Mouse (Mus musculus): ENCODE results near the gene Ltbp3.

Ltbp3 gene

DNA sequence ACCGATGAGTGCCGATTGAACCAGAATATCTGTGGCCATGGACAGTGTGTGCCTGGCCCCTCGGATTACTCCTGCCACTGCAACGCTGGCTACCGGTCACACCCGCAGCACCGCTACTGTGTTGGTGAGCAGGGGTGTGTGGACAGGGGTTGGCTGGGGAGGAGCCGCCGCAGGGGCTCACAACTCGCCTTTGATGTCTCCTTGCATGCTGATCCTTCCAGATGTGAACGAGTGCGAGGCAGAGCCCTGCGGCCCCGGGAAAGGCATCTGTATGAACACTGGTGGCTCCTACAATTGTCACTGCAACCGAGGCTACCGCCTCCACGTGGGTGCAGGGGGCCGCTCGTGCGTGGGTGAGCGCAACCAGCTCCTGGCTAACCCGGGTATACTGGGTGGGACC is 10.2 kb downstream of the Ltbp3 start:
- no peak for DNase-seq (ENCODE audit: low spot score in 2 of 2)

DNA sequence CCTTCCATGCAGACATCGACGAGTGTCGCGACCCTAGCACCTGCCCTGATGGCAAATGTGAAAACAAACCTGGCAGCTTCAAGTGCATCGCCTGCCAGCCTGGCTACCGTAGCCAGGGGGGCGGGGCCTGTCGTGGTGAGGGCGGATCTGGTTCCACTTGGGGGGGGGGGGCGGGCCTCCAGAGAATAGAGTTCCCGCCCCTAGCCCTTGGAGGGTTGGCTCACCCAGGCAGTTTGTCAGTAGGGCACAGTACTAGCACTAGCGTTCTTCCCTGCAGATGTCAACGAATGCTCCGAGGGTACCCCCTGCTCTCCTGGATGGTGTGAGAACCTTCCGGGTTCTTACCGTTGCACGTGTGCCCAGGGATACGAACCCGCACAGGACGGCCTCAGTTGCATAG is 11.0 kb downstream of the Ltbp3 start:
- DNase-seq (ENCODE audit: low spot score in 2 of 2) = no peak

DNA sequence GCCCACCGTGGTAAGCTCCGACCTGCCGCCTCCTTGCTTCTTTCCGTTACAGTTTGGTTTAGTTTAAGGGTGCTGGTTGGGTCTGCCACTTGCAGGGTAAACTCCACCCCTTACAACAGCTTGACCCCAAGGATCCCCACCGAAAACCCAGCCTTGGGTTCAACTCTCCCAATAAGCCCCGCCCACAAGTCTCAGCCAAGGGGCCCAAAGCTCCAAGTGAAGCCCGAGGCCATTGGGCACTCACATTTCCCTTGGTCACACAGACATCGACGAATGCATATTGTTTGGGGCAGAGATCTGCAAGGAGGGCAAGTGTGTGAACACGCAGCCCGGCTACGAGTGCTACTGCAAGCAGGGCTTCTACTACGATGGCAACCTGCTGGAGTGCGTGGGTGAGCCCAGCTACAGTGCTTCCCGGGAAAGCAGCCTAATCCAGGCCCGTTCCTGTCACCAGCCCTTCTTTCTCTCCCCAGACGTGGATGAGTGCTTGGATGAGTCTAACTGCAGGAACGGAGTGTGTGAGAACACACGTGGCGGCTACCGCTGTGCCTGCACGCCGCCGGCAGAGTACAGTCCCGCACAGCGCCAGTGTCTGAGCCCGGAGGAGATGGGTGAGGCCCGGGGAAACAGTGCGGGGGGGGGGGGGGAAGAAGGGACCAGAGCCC is 15.7 kb downstream of the Ltbp3 start:
- DNase-seq (ENCODE audit: low spot score in 2 of 2) = no peak

DNA sequence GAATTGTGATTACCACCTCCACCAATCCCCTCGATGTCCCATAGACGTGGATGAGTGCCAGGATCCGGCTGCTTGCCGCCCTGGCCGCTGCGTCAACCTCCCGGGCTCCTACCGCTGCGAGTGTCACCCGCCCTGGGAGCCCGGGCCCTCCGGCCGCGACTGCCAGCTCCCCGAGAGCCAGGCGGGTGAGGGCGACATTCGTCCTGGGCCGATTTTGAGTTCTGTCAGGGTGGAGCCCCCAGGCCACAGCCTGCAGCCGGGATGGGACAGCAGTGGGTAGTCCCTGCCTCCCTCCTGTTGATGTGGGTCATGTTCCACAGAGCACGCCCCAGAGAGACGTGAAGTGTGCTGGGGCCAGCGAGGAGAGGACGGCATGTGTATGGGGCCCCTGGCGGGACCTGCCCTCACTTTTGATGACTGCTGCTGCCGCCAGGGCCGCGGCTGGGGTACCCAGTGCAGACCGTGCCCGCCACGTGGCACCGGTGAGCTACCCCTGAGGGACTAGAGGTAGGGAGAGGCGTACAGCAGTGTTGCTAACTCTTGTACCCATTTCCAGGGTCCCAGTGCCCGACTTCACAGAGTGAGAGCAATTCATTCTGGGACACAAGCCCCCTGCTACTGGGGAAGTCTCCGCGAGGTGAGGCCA is 16.4 kb downstream of the Ltbp3 start:
- DNase-seq (ENCODE audit: low spot score in 2 of 2) = no peak

DNA sequence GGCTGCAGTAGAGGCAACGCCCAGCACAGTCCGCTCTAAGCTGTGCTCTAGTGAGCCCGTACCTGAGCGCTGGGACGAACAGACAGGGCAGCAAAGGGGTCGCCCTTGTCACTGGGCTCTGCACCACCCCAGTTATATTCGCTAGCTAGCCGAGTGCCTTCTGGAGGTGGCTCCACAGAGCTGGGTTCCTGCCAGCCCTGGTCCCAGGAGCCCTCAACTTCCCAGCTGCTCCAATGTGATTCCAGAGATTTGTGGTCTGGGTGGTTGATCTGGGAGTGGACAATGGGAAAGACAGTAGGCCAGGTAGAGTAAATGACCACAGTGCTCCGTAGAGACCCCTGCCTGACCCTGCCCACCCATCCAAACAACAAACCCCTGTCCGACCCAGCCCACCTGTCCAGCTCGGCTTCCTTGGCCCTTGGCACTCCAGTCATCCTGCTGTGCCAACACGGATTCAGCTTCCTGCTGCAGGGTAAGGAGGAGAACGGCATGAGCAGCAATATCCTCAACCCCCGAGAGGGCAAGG is 18.2 kb downstream of the Ltbp3 start:
- DNase-seq (ENCODE audit: low spot score in 2 of 2) = no peak

DNA sequence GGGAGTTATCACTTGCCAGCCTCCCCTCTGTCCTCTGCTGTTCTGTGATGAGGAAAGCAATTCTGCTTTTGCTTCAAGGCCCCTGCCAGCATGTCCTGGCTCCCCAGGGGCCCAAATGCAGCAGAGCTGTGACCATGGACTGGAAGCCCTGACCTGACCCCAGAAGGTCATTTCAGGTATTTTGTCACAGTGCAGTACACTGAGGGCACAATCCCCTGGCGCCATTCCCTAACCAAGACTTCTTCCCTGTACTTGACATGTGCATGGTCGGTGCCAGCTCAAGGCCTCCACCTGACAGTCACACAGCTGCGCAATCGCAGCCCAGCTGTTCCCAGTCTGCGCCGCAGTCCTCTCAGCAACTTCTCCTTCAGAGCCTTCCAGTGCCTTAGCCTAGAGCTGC is 22.5 kb downstream of the Ltbp3 start:
- no peak for DNase-seq (ENCODE audit: low spot score in 2 of 2)

DNA sequence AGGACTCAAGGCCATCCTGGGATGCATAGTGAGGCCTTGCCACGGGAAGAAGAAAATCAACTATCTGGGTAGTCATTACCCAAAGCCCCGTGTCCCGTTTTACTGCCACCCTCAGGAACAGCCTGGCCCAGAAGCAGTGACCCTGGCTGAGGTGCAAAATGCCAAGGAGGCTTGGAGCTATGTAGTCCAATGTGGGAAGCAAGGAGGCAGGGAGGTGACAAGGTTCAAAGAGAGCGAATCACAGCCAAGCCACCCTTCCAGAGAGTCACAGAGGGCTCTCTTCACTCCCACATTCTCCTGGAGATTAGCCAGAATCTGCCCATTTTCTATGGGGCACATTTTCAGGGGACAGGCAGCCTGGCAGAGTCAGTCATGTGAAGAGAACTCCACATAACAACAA is 26.6 kb downstream of the Ltbp3 start:
- DNase-seq (ENCODE audit: low spot score in 2 of 2) = no peak

DNA sequence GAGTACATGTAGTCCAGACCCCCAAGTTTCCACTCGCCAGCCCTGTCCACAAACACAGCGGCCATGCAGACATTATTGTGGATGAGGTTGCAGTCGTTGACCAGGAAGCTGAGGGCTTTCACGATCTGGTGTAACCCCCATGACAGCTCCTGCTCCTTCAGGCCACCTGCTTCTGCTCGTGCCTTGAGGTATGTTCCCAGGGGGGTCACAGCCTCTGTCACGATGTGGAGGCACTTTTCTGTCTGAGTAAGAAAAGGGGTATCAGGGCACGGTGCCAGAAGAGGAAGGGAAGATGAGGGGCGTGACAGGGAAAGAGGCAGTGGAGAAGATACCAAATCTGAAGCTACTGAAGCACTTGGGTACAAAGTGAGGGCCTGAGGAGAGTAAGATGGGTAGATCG is 29.6 kb downstream of the Ltbp3 start:
- no peak for DNase-seq (ENCODE audit: low spot score in 2 of 2)

DNA sequence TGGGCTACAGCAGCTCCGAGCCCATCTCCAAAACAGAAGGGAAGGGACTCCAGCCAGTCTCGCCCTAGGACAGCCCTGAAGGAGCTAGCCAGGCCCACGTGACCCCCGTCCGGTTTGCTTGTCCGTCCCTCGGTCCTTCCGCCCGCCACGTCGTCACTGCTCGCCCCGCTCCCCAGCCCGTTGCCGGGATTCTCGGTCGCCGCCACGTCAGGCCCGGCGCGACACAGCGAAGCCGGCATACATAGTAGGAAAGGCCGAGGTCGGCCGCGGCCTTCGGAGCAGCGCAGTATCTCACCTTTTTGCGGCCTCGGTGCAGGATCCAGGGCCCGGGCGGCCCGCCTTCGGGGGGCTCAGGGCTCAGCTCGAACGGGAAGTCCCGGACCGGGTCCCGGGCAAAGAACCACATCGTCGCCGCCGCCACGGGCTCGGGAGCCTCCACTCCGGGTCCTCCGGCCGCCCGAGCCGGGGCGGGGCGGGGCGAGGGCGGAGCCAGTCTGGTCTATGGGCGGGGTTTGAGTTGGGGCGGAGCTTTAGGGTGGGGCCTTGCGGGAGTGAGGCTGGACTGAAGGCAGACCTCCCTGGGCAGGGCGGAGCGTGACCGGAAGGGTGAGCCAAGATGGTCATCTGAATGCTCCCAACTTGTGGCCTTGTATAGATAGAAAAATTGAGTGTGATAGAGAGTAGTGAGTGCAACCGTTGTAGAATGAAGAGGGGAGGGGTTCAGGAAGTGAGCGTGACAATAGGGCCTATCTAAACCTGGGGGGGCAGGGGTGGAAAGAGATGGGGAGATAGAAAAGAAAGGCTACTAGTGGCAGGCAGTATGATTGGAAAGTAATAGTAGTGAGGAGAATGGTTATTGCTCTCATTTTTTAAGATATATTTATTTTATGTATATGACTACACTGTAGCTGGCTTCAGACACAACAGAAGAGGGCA is 30.5 kb downstream of the Ltbp3 start, which contains the start of gene Scyl1:
Gene Scyl1 (minus strand): TSS at position 495 of the 936 bp plus-strand sequence.
- DNase-seq (ENCODE audit: low spot score in 2 of 2) = peak; percentile 93 to 95

DNA sequence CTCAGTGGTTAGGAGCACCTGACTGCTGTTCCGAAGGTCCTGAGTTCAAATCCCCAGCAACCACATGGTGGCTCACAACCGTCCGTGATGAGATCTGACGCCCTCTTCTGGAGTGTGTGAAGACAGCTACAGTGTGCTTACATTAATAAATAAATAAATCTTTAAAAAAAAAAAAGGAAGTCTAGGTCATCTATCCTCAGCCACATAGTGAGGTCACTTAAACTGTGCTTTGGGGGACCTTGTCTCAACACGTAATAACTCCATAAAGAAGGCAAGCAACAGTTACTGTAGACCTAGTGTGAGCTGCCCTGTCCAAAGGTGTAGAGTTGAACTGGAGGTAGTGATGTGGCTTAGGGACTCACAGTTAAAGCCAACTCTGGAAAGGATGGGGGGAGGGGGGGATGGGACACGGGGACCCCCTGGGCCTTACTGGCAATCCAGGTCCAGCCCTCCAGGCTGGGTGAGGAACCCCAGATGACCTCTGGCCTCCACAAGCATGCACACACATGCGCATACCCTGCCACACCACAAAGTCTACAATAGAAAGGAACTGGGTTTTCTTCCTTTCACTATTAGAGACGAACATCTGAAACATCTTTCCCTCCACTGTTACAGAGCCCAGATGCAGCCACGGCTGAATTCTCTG is 36.8 kb downstream of the Ltbp3 start:
- DNase-seq (ENCODE audit: low spot score in 2 of 2) = no peak

DNA sequence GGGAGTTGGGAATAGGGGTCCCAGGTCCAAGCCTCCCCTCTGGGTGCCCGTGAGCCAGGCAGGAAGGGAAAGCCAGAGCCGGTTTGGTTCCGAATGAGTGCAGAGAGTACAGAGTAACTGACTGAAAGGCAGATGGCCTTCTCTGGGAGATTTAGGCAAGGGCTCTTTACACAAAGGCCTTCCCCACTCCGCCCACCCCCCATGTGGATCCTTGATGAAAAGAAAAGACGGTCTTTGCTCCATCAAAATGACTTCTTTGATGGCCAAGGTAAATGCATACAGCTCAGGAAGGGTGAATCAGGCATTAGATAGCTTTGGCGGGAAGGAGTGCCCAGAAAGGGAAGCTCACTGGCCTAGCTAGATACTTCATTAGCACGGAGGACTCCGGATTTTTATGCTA is 37.6 kb downstream of the Ltbp3 start:
- DNase-seq (ENCODE audit: low spot score in 2 of 2) = no peak

DNA sequence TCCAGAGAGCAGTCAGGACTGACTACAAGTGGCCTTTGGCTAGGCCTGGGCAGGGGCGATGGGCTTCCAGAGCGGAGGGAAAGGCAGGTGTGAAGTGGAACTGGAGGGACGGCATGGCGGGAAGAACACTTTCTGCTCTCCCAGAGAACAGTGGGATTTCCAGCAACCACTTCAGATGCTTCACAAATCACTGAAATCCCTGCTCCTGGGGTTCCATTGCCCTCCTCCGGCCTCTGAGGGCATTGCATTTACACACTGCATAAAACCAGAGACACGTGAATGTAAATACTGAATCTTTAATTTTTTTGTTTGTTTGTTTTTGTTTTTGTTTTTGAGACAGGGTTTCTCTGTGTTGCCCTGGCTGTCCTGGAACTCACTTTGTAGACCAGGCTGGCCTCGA is 39.5 kb downstream of the Ltbp3 start:
- no peak for DNase-seq (ENCODE audit: low spot score in 2 of 2)

DNA sequence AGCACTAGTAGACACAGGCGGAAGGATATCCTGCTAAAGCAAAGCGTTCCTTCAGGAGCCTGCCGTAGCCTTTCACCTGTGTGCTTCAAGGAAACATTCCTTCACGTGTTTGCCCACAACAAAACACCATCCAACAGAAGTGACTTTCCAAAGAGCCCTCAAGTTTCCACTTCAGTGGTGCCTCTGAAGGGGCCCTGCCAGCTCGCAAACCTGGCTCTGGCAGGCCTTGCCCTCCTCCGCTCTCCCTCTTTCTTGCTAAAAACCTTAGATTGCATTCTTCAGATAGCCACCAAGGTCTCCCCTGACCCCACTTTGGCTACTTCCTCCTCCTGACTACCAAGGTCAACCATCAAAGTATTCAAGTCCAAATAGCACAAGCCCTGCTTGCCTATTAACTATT is 40.8 kb downstream of the Ltbp3 start:
- no peak for DNase-seq (ENCODE audit: low spot score in 2 of 2)

DNA sequence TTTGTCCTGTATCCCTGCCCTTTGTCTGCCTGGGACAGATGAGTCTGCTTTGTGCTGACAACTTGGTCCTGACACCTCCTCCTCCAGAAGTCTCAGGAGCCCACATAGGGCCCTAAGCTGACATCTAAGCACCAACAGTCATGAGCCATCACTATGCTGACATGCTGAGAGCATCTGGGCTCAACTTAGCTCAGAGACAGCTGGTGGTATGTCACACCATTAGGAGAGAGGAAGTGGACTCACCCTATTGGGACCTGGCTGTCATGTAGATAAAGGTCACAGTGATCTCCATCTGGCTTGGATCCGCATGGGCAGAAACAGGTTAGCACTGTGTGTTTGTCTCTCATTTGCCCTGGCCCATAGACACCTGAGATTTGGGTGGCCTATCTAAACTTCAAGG is 41.4 kb downstream of the Ltbp3 start:
- no peak for DNase-seq (ENCODE audit: low spot score in 2 of 2)

DNA sequence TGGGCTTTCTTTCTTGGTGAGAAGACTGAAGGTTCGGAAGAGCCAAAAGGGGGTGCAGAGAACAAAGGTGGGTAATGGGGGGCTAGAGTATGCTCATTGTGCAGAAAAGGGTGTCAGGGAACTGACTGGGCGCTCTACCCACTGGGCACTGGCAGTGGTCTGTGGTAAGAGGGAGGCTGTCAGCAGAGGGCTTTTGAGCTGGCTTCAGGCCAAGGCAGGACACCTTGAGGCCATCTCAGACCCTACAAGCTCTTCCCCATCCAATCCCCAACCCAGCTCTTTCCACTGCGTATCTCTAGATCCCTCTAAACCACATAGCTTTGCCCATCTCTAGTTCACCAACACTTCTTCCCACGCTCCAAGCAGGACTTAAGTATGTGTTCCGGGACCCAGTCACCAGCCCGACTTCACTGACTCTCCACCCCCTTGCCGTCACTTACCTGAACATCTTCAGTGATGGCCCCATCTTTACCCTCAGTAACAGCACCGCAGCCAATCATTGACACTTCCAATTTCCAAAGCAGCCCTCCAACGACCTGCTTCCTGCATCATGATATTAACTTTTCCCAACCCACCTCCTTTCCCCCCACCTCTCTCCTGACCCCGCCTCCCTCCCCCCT is 44.4 kb downstream of the Ltbp3 start:
- DNase-seq (ENCODE audit: low spot score in 2 of 2) = no peak

DNA sequence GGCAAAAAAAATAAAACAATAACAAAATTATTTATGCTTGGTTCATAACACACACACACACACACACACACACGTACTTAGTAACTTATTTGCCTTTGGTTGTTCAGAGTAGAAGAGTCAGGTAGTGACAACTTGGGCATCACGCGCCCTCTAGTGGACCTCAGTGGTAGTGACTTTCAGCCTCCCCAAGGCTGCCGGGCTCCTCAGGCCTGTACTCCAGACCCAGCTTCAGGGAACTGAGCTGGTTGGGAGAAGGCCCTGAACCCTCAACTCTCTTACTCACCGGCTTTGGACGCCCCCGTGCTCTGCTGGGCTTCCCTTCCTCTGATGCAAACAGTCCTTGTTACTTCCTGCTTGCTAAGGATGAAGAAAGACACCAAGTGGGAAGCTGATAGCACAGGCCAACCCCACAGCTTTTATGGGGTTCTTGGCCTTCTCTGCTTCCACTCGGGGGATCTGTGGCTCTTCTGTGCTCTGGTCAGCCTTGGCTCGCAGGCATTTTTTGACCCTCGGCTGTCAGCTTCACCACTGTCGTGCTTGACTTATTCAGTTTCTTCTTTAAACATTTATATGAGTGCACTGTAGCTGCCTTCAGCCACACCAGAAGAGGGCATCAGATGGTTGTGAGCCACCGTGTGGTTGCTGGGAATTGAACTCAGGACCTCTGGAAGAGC is 45.9 kb downstream of the Ltbp3 start:
- peak; percentile 84 to 86 for DNase-seq (ENCODE audit: low spot score in 2 of 2)

DNA sequence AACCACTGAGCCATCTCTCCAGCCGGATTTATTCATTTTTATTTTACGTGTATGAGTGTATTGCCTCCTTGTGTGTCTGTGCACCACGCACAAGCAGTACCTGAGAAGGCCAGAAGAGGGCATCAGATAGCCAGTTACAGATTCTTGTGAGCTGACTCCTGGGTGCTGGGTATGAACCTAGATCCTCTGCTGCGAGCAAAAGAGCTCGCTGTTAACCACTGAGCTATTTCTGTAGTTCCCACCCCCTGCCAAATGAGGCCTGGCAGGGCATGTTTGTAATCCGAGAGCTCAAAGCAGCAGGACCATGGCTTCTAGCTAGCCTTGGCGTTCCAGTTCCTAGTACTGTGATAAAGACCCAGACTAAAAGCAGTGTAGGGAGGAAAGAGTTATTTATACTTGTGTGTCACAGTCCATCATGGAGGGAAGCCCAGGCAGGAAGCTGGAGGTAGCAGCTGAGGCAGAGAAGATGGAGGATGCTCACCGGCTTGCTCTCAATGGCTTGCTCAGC is 46.5 kb downstream of the Ltbp3 start:
- DNase-seq (ENCODE audit: low spot score in 2 of 2) = peak; percentile 86 to 88

DNA sequence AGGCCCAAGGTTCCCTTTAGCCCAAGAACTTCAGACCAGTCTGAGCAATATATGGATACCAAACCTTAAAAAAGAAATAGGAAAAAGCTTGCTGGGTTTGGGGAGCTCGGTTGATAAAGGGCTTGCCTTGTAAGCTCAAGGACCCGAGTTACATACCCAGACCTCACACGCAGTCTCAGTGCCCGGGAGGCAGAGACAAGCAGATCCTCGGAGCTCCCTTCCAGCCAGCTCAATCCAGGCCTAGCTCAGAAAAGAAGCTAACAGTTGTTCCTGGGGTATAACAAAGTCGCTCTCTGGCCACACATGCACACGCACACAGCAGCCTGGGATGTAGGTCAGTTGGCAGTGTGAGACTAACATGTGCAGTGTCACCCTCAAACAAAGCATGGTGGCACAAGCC is 47.2 kb downstream of the Ltbp3 start:
- DNase-seq (ENCODE audit: low spot score in 2 of 2) = no peak

DNA sequence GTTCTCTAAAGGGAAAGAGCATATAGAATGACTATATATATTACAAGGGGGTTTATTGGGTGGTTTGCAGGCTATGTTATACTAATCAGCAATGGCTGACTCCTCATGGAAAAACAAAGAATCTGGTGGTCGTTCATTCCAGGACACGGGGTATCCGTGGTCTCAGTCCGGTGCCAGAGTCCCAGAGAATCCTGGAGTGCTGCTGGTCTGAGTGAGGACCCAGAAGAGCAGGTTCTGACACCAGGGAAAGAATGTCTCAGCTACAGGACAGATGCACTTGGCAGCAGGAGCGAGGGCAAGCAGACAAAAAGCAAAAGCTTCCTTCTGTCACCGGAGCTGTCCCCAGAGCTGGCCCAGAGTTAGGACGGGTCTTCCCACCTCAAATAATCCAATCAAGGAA is 47.9 kb downstream of the Ltbp3 start:
- no peak for DNase-seq (ENCODE audit: low spot score in 2 of 2)

DNA sequence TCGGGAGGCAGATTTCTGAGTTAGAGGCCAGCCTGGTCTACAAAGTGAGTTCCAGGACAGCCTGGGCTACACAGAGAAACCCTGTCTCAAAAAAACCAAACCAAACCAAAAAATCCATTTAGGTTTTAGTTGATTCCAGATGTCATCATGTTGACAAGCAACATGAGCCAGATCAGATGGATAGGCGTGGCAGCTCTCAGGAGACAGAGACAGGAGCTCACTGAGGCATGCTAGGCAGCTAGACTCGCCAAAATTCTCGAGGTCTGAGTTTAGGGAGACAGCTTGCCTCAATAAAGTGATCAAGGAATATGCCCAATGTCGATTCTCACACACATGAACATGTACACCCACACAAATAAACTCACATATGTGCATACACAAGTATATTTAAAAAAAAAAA is 48.4 kb downstream of the Ltbp3 start:
- no peak for DNase-seq (ENCODE audit: low spot score in 2 of 2)

DNA sequence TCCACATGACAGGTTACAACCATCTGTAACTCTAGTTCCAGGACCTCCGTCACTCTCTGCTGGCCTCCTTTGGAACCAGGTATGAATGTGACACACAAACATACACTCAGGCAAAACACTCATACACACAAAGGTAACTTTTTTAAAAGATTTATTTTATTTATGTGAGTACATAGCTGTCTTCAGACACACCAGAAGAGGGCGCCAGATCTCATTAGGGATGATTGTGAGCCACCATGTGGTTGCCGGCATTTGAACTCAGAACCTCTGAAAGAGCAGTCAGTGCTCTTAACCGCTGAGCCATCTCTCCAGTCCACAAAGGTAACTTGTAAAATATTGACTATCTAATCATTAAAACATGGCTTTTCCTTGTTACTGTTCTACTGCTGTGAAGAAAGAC is 50.6 kb downstream of the Ltbp3 start:
- no peak for DNase-seq (ENCODE audit: low spot score in 2 of 2)

Data from natural killer cell, adult 2 months (primary cell).